Mouse (Mus musculus): ENCODE data around the gene Adam15.

DNA sequence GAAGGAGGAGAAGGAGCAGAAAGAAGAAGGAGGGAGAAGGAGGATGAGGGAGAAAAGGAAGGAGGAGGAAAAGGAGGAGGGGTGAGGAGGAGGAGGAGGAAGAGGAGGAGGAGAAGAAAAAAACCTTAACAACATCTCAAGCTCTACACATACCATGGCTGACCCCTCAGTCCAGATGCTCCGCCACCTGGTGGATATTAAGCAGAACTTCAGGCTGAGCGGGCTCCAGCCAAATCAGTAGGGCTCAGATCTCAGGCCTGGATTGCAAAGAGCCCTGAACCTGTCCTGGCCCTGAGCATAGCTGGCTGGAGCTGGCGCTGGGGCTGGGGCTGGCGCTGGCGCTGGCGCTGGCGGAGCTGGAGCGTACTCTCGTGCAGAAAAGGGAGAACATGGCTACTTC is 41.7 kb downstream of the Adam15 start:
- TF ChIP-seq CTCF (IDR thresholded peaks at IDR 0.05; ENCODE audit: low read depth) (peak; percentile 93), EP300 (IDR thresholded peaks at IDR 0.05; ENCODE audit: low read depth) (no peak)
